Mouse (Mus musculus): ENCODE data around the gene Phf24. TPM values are rescaled to one million over a fixed set of nuclear protein-coding genes. Genes with fewer than 3 reads are reported as not detected.

The Phf24 gene
- polyA plus RNA-seq, 1 experiment from 2014 or later, result 6.1 TPM

- H3K9ac ChIP-seq (ENCODE audit: low read length), result no peak overlapping the region
These were observed 27.7 kb upstream of the Phf24 start for GRCm38 (mm10) chr4:42888806-42889205.

GRCm38 (mm10) chr4:42891176-42891575, 25.3 kb upstream of the Phf24 start:
- H3K36me3 ChIP-seq (ENCODE audit: control insufficient read depth, insufficient read depth, low read length), result no peaks in the 10 kb centered on the region
- no peak for TF ChIP-seq EP300 (optimal IDR thresholded peaks at IDR 0.05)
- no peak for TF ChIP-seq CTCF (IDR thresholded peaks at IDR 0.05; ENCODE audit: low read depth)
- WGBS, result 62% methylated on average over 7 of the region's 7 CpGs

More at GRCm38 (mm10) chr4:42888806-42889205, 27.7 kb upstream of the Phf24 start:
- no peak for TF ChIP-seq EP300 (optimal IDR thresholded peaks at IDR 0.05)
- TF ChIP-seq CTCF (IDR thresholded peaks at IDR 0.05; ENCODE audit: low read depth), result no peak
- ATAC-seq (ENCODE audit: low FRiP score, low TSS enrichment) (no peak), DNase-seq (ENCODE audit: low spot score) (no peak)
- Histone ChIP-seq H3K27ac (replicated peaks) (no peak overlapping the region), H3K4me1 (replicated peaks; ENCODE audit: control insufficient read depth, insufficient read depth) (no peaks in the 10 kb centered on the region), H3K36me3 (ENCODE audit: control insufficient read depth, insufficient read depth, low read length) (no peaks in the 10 kb centered on the region), H3K27me3 (ENCODE audit: control insufficient read depth, insufficient read depth, low read length) (no peaks in the 10 kb centered on the region), H3K4me3 (ENCODE audit: low read depth, low read length) (no peak overlapping the region), H3K4me2 (replicated peaks; ENCODE audit: low read depth) (no peak overlapping the region), H3K9me3 (ENCODE audit: control insufficient read depth, low read length) (no peaks in the 10 kb centered on the region)
- WGBS, result 95% methylated on average over 6 of the region's 6 CpGs

GRCm38 (mm10) chr4:42895118-42895517, 21.3 kb upstream of the Phf24 start:
- no peaks in the 10 kb centered on the region for H3K9me3 ChIP-seq (ENCODE audit: control insufficient read depth, low read length)
- H3K4me3 ChIP-seq (ENCODE audit: low read depth, low read length), result no peak overlapping the region
- H3K9ac ChIP-seq (ENCODE audit: low read length), result no peak overlapping the region
- ATAC-seq (ENCODE audit: low FRiP score, low TSS enrichment), result no peak
- 72% methylated on average over 7 of the region's 7 CpGs for WGBS
- TF ChIP-seq EP300 (optimal IDR thresholded peaks at IDR 0.05), result no peak
- TF ChIP-seq CTCF (IDR thresholded peaks at IDR 0.05; ENCODE audit: low read depth), result no peak
- H3K27me3 ChIP-seq (ENCODE audit: control insufficient read depth, insufficient read depth, low read length), result no peaks in the 10 kb centered on the region
- no peaks in the 10 kb centered on the region for H3K36me3 ChIP-seq (ENCODE audit: control insufficient read depth, insufficient read depth, low read length)
- no peak overlapping the region for H3K4me2 ChIP-seq (replicated peaks; ENCODE audit: low read depth)
- no peaks in the 10 kb centered on the region for H3K4me1 ChIP-seq (replicated peaks; ENCODE audit: control insufficient read depth, insufficient read depth)
- no peak for DNase-seq (ENCODE audit: low spot score)
- H3K27ac ChIP-seq (replicated peaks), result no peak overlapping the region

More at GRCm38 (mm10) chr4:42891176-42891575, 25.3 kb upstream of the Phf24 start:
- Histone ChIP-seq H3K9ac (ENCODE audit: low read length) (no peak overlapping the region), H3K27me3 (ENCODE audit: control insufficient read depth, insufficient read depth, low read length) (no peaks in the 10 kb centered on the region), H3K27ac (replicated peaks) (no peak overlapping the region), H3K4me2 (replicated peaks; ENCODE audit: low read depth) (no peak overlapping the region), H3K4me1 (replicated peaks; ENCODE audit: control insufficient read depth, insufficient read depth) (no peaks in the 10 kb centered on the region), H3K4me3 (ENCODE audit: low read depth, low read length) (no peak overlapping the region), H3K9me3 (ENCODE audit: control insufficient read depth, low read length) (no peaks in the 10 kb centered on the region)
- no peak for DNase-seq (ENCODE audit: low spot score)
- ATAC-seq (ENCODE audit: low FRiP score, low TSS enrichment), result no peak

- DNase-seq (ENCODE audit: low spot score), result no peak
- TF ChIP-seq CTCF (IDR thresholded peaks at IDR 0.05; ENCODE audit: low read depth) (no peak), EP300 (optimal IDR thresholded peaks at IDR 0.05) (no peak)
- Histone ChIP-seq H3K36me3 (ENCODE audit: control insufficient read depth, insufficient read depth, low read length) (no peaks in the 10 kb centered on the region), H3K4me1 (replicated peaks; ENCODE audit: control insufficient read depth, insufficient read depth) (no peaks in the 10 kb centered on the region), H3K4me3 (ENCODE audit: low read depth, low read length) (no peak overlapping the region), H3K27ac (replicated peaks) (no peak overlapping the region), H3K27me3 (ENCODE audit: control insufficient read depth, insufficient read depth, low read length) (no peaks in the 10 kb centered on the region), H3K9ac (ENCODE audit: low read length) (no peak overlapping the region), H3K4me2 (replicated peaks; ENCODE audit: low read depth) (no peak overlapping the region), H3K9me3 (ENCODE audit: control insufficient read depth, low read length) (no peaks in the 10 kb centered on the region)
- no peak for ATAC-seq (ENCODE audit: low FRiP score, low TSS enrichment)
- WGBS, result 52% methylated on average over 3 of the region's 3 CpGs
These were observed 17.5 kb upstream of the Phf24 start for GRCm38 (mm10) chr4:42898914-42899313.

GRCm38 (mm10) chr4:42900878-42901277, 15.6 kb upstream of the Phf24 start:
- Histone ChIP-seq H3K9me3 (ENCODE audit: control insufficient read depth, low read length) (no peaks in the 10 kb centered on the region), H3K4me1 (replicated peaks; ENCODE audit: control insufficient read depth, insufficient read depth) (no peaks in the 10 kb centered on the region), H3K36me3 (ENCODE audit: control insufficient read depth, insufficient read depth, low read length) (no peaks in the 10 kb centered on the region), H3K27ac (replicated peaks) (no peak overlapping the region), H3K4me3 (ENCODE audit: low read depth, low read length) (no peak overlapping the region), H3K27me3 (ENCODE audit: control insufficient read depth, insufficient read depth, low read length) (no peaks in the 10 kb centered on the region), H3K9ac (ENCODE audit: low read length) (no peak overlapping the region), H3K4me2 (replicated peaks; ENCODE audit: low read depth) (no peak overlapping the region)
- no peak for TF ChIP-seq EP300 (optimal IDR thresholded peaks at IDR 0.05)
- no peak for TF ChIP-seq CTCF (IDR thresholded peaks at IDR 0.05; ENCODE audit: low read depth)
- ATAC-seq (ENCODE audit: low FRiP score, low TSS enrichment), result no peak
- no peak for DNase-seq (ENCODE audit: low spot score)
- WGBS, result 54% methylated on average over 5 of the region's 5 CpGs

GRCm38 (mm10) chr4:42902174-42902573, 14.3 kb upstream of the Phf24 start:
- Histone ChIP-seq H3K9ac (ENCODE audit: low read length) (no peak overlapping the region), H3K9me3 (ENCODE audit: control insufficient read depth, low read length) (no peaks in the 10 kb centered on the region), H3K27me3 (ENCODE audit: control insufficient read depth, insufficient read depth, low read length) (no peaks in the 10 kb centered on the region), H3K27ac (replicated peaks) (no peak overlapping the region), H3K36me3 (ENCODE audit: control insufficient read depth, insufficient read depth, low read length) (no peaks in the 10 kb centered on the region), H3K4me3 (ENCODE audit: low read depth, low read length) (no peak overlapping the region), H3K4me2 (replicated peaks; ENCODE audit: low read depth) (no peak overlapping the region), H3K4me1 (replicated peaks; ENCODE audit: control insufficient read depth, insufficient read depth) (no peaks in the 10 kb centered on the region)
- DNase-seq (ENCODE audit: low spot score) (peak; percentile 23), ATAC-seq (ENCODE audit: low FRiP score, low TSS enrichment) (no peak)
- TF ChIP-seq CTCF (IDR thresholded peaks at IDR 0.05; ENCODE audit: low read depth) (peak; percentile 63), EP300 (optimal IDR thresholded peaks at IDR 0.05) (no peak)
- WGBS, result 42% methylated on average over 9 of the region's 9 CpGs

Measured in stomach, postnatal 0 days (tissue).